Mouse (Mus musculus): Measurements from ENCODE around the gene Ctdspl2. TPM values are rescaled to one million over a fixed set of nuclear protein-coding genes. Genes with fewer than 3 reads are reported as not detected.

Gene Ctdspl2
- 111 TPM for polyA plus RNA-seq (2014; fragmentation: Illumina TruSeq; extraction: RNeasy Lipid Tissue Mini Kit (QIAGEN cat#74804); ENCODE audit: low read depth, low replicate concordance)

DNA sequence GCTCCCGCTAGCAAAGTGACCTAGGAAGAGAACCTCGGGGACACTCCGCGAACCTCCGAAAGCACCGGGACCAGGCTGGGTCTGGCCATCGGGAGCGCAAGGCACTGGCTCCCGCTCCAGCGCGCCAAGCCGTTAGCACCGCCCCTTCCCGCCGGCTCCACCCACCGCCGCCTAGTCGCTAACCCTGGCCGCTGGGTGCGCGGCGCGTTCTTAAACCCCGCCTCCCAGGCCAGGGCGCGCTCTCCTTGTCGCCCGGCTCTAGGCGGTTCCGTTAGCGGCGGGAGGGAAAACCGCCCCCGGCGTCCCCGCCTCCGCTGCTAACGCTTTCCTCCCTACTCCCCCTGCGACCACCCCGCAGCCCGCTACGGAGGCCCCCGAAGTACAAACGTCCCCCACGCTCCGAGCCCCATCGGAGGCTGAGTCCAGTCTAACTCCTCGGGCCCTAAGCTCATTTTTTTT, at the start of gene Ctdspl2, which contains the start of gene Mageb3:
Gene Ctdspl2, plus strand, starts transcription at position 237 of the 459 bp plus-strand sequence.
Gene Mageb3, minus strand, starts transcription at position 328 of the 459 bp plus-strand sequence.

DNA sequence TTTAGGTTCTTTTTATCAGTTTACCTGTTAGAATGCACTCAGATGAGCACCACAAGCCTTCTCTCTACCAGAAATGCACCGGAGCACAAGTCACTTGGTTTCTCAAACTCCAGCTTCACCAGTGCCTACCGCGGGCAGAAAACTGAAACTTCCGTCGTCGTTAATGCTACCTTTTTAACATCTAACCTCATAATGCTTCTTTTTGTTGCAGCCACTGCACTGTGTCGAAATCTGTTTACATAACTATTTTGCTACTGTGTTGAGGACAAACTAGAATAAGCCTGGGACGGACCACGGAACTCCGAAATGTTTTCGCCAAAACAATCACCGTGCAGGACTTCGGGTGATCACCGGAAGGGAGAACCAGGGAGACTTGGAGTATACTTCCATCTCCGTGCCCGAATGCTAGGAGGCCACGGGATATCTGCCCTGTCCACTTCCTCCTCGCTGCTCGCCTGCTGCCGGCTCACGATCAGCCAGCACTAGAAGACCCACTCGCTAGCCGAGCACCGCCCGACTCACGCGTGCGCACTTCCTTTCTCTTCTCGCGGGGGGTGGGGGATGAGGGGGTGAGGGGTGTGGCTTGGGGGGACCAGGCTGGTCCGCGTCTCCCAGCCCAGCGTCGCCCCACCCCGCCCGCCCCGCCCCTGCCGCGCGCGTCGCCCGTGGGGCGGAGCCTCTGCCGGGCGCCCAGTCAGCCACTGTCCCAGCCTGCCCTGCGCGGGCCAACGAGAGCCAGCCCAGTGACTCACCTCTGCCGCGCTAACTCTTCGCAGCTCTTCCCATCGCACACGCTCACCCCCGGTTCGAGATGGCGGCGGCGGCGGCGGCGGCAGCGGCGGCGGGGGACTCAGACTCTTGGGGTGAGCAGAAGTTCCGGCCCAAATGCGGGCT, 72.3 kb downstream of the Ctdspl2 start, which contains the start of gene Eif3j1:
Gene Eif3j1, plus strand, starts transcription at position 685 of the 894 bp plus-strand sequence.

Other genes with a start within 250 kb of the Ctdspl2 start
- 2.0 TPM for gene Frmd5, start 148.9 kb upstream of the Ctdspl2 start, polyA plus RNA-seq (2014; fragmentation: Illumina TruSeq; extraction: RNeasy Lipid Tissue Mini Kit (QIAGEN cat#74804); ENCODE audit: low read depth, low replicate concordance)
- gene Casc4, start 89.0 kb upstream of the Ctdspl2 start, polyA plus RNA-seq (2014; fragmentation: Illumina TruSeq; extraction: RNeasy Lipid Tissue Mini Kit (QIAGEN cat#74804); ENCODE audit: low read depth, low replicate concordance) = 202 TPM
- 7.1 TPM for gene Mageb3, start 91 bp downstream of the Ctdspl2 start, polyA plus RNA-seq (2014; fragmentation: Illumina TruSeq; extraction: RNeasy Lipid Tissue Mini Kit (QIAGEN cat#74804); ENCODE audit: low read depth, low replicate concordance)
- gene Eif3j1, start 72.5 kb downstream of the Ctdspl2 start, polyA plus RNA-seq (2014; fragmentation: Illumina TruSeq; extraction: RNeasy Lipid Tissue Mini Kit (QIAGEN cat#74804); ENCODE audit: low read depth, low replicate concordance) = 41.6 TPM
- 5.5 TPM for gene Spg11, start 162.4 kb downstream of the Ctdspl2 start, polyA plus RNA-seq (2014; fragmentation: Illumina TruSeq; extraction: RNeasy Lipid Tissue Mini Kit (QIAGEN cat#74804); ENCODE audit: low read depth, low replicate concordance)
- 233 TPM for gene B2m, start 191.7 kb downstream of the Ctdspl2 start, polyA plus RNA-seq (2014; fragmentation: Illumina TruSeq; extraction: RNeasy Lipid Tissue Mini Kit (QIAGEN cat#74804); ENCODE audit: low read depth, low replicate concordance)
- gene Trim69, start 204.7 kb downstream of the Ctdspl2 start, polyA plus RNA-seq (2014; fragmentation: Illumina TruSeq; extraction: RNeasy Lipid Tissue Mini Kit (QIAGEN cat#74804); ENCODE audit: low read depth, low replicate concordance) = 202 TPM
- gene Patl2, start 230.2 kb downstream of the Ctdspl2 start, polyA plus RNA-seq (2014; fragmentation: Illumina TruSeq; extraction: RNeasy Lipid Tissue Mini Kit (QIAGEN cat#74804); ENCODE audit: low read depth, low replicate concordance) = 0.29 TPM
- 18.3 TPM for gene Terb2, start 230.3 kb downstream of the Ctdspl2 start, polyA plus RNA-seq (2014; fragmentation: Illumina TruSeq; extraction: RNeasy Lipid Tissue Mini Kit (QIAGEN cat#74804); ENCODE audit: low read depth, low replicate concordance)

Data from testis, adult 10 weeks (tissue).